Mouse (Mus musculus) heart, embryonic 11.5 days (tissue): ENCODE measurements around the gene Pitpnm1. TPM values are rescaled to one million over a fixed set of nuclear protein-coding genes. Genes with fewer than 3 reads are reported as not detected.
"Not testable (repeated sequence)": the region's sequence is repeated elsewhere in the genome, so short reads cannot be mapped to it uniquely, and the experiment has no call there.

Experiments
- ATAC-seq: fragments of 200-750 bp; cut with Nextera tagmentation; replicated peaks from 2 replicates; pipeline ENCODE4 v1.8.0; 2017; ENCODE audit warnings: moderate library complexity; ENCODE audit not compliant: insufficient number of reproducible peaks, low FRiP score, low TSS enrichment
- H3K27ac ChIP-seq: fragments of 300-500 bp; sonication (generic); 2 replicates; pipeline ENCODE4 v1.5.1; 2014; ENCODE audit warnings: mild to moderate bottlenecking, low read depth, low read length
- H3K27me3 ChIP-seq: fragments of 300-500 bp; sonication (generic); 2 replicates; pipeline ENCODE4 v1.6.1; 2014; ENCODE audit warnings: mild to moderate bottlenecking, low read length, mixed read lengths; ENCODE audit not compliant: control insufficient read depth, insufficient read depth
- H3K36me3 ChIP-seq: fragments of 300-500 bp; sonication (generic); 2 replicates; pipeline ENCODE4 v1.6.1; 2014; ENCODE audit warnings: mild to moderate bottlenecking, low read length, moderate library complexity, mixed read lengths; ENCODE audit not compliant: control insufficient read depth, insufficient read depth
- H3K4me1 ChIP-seq: fragments of 300-500 bp; sonication (generic); 2 replicates; pipeline ENCODE4 v1.6.1; 2014; ENCODE audit warnings: low read length; ENCODE audit not compliant: control insufficient read depth, insufficient read depth
- H3K4me2 ChIP-seq: fragments of 300-500 bp; sonication (generic); 2 replicates; pipeline ENCODE4 v1.6.1; 2014; ENCODE audit warnings: mild to moderate bottlenecking, moderate library complexity
- H3K4me3 ChIP-seq: fragments of 300-500 bp; sonication (generic); 2 replicates; pipeline ENCODE4 v1.5.1; 2014; ENCODE audit warnings: low read depth, low read length
- H3K9ac ChIP-seq: fragments of 300-500 bp; sonication (generic); 2 replicates; pipeline ENCODE4 v1.6.1; 2014; ENCODE audit warnings: mild to moderate bottlenecking, low read depth, low read length, moderate library complexity
- H3K9me3 ChIP-seq: fragments of 300-500 bp; sonication (generic); replicated peaks from 2 replicates; pipeline ENCODE4 v1.6.1; 2016; ENCODE audit warnings: low read length; ENCODE audit not compliant: control insufficient read depth
- WGBS: fragments of 180-500 bp; shearing (Covaris S2); extraction: QIAGEN DNeasy Blood & Tissue Kit; methylation state at CpG from one replicate; pipeline ENCODE4 v1.1.7; 2014; ENCODE audit not compliant: insufficient replicate concordance; 5-methylcytosine and 5-hydroxymethylcytosine counted together
- polyA plus RNA-seq: library from polyadenylated mRNA; unstranded; fragments of >200 nt; fragmentation: Nextera tagmentation; extraction: Ambion mirVana; gene quantifications from 2 replicates; pipeline ENCODE4 v1.2.1, GENCODE M21; 2014

The Pitpnm1 gene
- polyA plus RNA-seq, 1 experiment from 2014 or later: 15.5 TPM

GRCm38 (mm10) chr19:4056727-4057126 is 43.1 kb upstream of the Pitpnm1 start:
- H3K9ac ChIP-seq: no peak overlapping the region
- H3K9me3 ChIP-seq: no peaks in the 10 kb centered on the region
- H3K4me1 ChIP-seq: peaks cover 11% of the 10 kb centered on the region; the same call in 1 of the 2 replicates
- 40% methylated on average over 4 of the region's 4 CpGs for WGBS
- H3K27me3 ChIP-seq: no peaks in the 10 kb centered on the region
- no peak for ATAC-seq
- no peak overlapping the region for H3K4me2 ChIP-seq
- no peak overlapping the region for H3K27ac ChIP-seq
- H3K36me3 ChIP-seq: no peaks in the 10 kb centered on the region
- no peak overlapping the region for H3K4me3 ChIP-seq

- H3K4me1 ChIP-seq: peaks cover 11% of the 10 kb centered on the region; the same call in 1 of the 2 replicates
- H3K27ac ChIP-seq: no peak overlapping the region
- no peak for ATAC-seq
- no peak overlapping the region for H3K4me3 ChIP-seq
- 79% methylated on average over 13 of the region's 13 CpGs for WGBS
- no peaks in the 10 kb centered on the region for H3K27me3 ChIP-seq
- H3K9me3 ChIP-seq: no peaks in the 10 kb centered on the region
- H3K36me3 ChIP-seq: no peaks in the 10 kb centered on the region
- H3K9ac ChIP-seq: no peak overlapping the region
- no peak overlapping the region for H3K4me2 ChIP-seq
Observed at GRCm38 (mm10) chr19:4057389-4057788, 42.4 kb upstream of the Pitpnm1 start.

GRCm38 (mm10) chr19:4057962-4058361 is 41.8 kb upstream of the Pitpnm1 start:
- Histone ChIP-seq H3K9me3 (no peaks in the 10 kb centered on the region), H3K9ac (no peak overlapping the region), H3K27me3 (no peaks in the 10 kb centered on the region), H3K4me3 (no peak overlapping the region), H3K36me3 (no peaks in the 10 kb centered on the region), H3K4me2 (no peak overlapping the region), H3K27ac (no peak overlapping the region), H3K4me1 (peaks cover 11% of the 10 kb centered on the region; the same call in 1 of the 2 replicates)
- 86% methylated on average over 7 of the region's 7 CpGs for WGBS
- ATAC-seq: no peak

GRCm38 (mm10) chr19:4058581-4058980 is 41.2 kb upstream of the Pitpnm1 start:
- no peak overlapping the region for H3K4me3 ChIP-seq
- H3K36me3 ChIP-seq: no peaks in the 10 kb centered on the region
- H3K9me3 ChIP-seq: no peaks in the 10 kb centered on the region
- WGBS: 85% methylated on average over 5 of the region's 5 CpGs
- ATAC-seq: no peak
- no peak overlapping the region for H3K9ac ChIP-seq
- no peak overlapping the region for H3K27ac ChIP-seq
- H3K27me3 ChIP-seq: no peaks in the 10 kb centered on the region
- H3K4me1 ChIP-seq: peaks cover 11% of the 10 kb centered on the region; the same call in 1 of the 2 replicates
- H3K4me2 ChIP-seq: no peak overlapping the region

- no peaks in the 10 kb centered on the region for H3K9me3 ChIP-seq
- no peak within 1 kb of the TSS for H3K4me3 ChIP-seq
Observed at GRCm38 (mm10) chr19:4059069-4059740, 40.6 kb upstream of the Pitpnm1 start, which contains the start of gene Gstp3. TSS of gene Gstp3 (minus strand) at chr19:4059569.

GRCm38 (mm10) chr19:4060044-4060898 is 39.5 kb upstream of the Pitpnm1 start:
- H3K27me3 ChIP-seq, H3K27ac ChIP-seq, H3K4me2 ChIP-seq, H3K4me3 ChIP-seq, H3K9me3 ChIP-seq, ATAC-seq, H3K9ac ChIP-seq, H3K36me3 ChIP-seq: not testable (repeated sequence)
- 82% methylated on average over 8 of the region's 8 CpGs for WGBS
- H3K4me1 ChIP-seq: peaks cover 11% of the 10 kb centered on the region; the same call in 1 of the 2 replicates

More at GRCm38 (mm10) chr19:4059069-4059740, 40.6 kb upstream of the Pitpnm1 start, which contains the start of gene Gstp3:
- Histone ChIP-seq H3K4me1 (peaks cover 11% of the 10 kb centered on the region; the same call in 1 of the 2 replicates), H3K9ac (no peak within 1 kb of the TSS), H3K36me3 (no peaks in the 10 kb centered on the region), H3K4me2 (no peak within 1 kb of the TSS), H3K27me3 (no peaks in the 10 kb centered on the region), H3K27ac (no peak within 1 kb of the TSS)
- ATAC-seq: no peak
- 61% methylated on average over 15 of the region's 15 CpGs for WGBS

GRCm38 (mm10) chr19:4060899-4061465 is 38.8 kb upstream of the Pitpnm1 start:
- H3K9me3 ChIP-seq: no peaks in the 10 kb centered on the region
- no peak overlapping the region for H3K9ac ChIP-seq
- H3K4me1 ChIP-seq: peaks cover 8% of the 10 kb centered on the region; the same call in 1 of the 2 replicates
- H3K36me3 ChIP-seq: no peaks in the 10 kb centered on the region
- no peaks in the 10 kb centered on the region for H3K27me3 ChIP-seq
- WGBS: 78% methylated on average over 5 of the region's 6 CpGs
- no peak for ATAC-seq
- H3K4me2 ChIP-seq: no peak overlapping the region
- no peak overlapping the region for H3K4me3 ChIP-seq
- no peak overlapping the region for H3K27ac ChIP-seq

- not testable (repeated sequence) for H3K4me2 ChIP-seq, H3K27ac ChIP-seq, ATAC-seq, H3K9me3 ChIP-seq, H3K9ac ChIP-seq, H3K27me3 ChIP-seq, H3K36me3 ChIP-seq, H3K4me3 ChIP-seq, H3K4me1 ChIP-seq
- 30% methylated on average over 3 of the region's 4 CpGs for WGBS
Observed at GRCm38 (mm10) chr19:4063357-4063756, 36.4 kb upstream of the Pitpnm1 start.
